Mouse (Mus musculus): ENCODE results near the gene Eef1akmt1.

The Eef1akmt1 gene

GRCm38 (mm10) chr14:57517001-57517400, 54.4 kb downstream of the Eef1akmt1 start:
- DNase-seq, result no peak

- no peak for DNase-seq
Observed at GRCm38 (mm10) chr14:57515156-57515762, 56.2 kb downstream of the Eef1akmt1 start.

GRCm38 (mm10) chr14:57509554-57509953, 61.9 kb downstream of the Eef1akmt1 start:
- DNase-seq, result no peak

GRCm38 (mm10) chr14:57503729-57504128, 67.7 kb downstream of the Eef1akmt1 start:
- no peak for DNase-seq
